Mouse (Mus musculus): ENCODE data around the gene Tmem41b. TPM values are rescaled to one million over a fixed set of nuclear protein-coding genes. Genes with fewer than 3 reads are reported as not detected.
A peak's percentile ranks its signal among the peaks of the same experiment; 100 is the strongest.
"Not testable (repeated sequence)": the region's sequence is repeated elsewhere in the genome, so short reads cannot be mapped to it uniquely, and the experiment has no call there.

Gene Tmem41b
- total RNA-seq (2012; rRNA removed) = 154 and 161 TPM in 2 replicates

DNA sequence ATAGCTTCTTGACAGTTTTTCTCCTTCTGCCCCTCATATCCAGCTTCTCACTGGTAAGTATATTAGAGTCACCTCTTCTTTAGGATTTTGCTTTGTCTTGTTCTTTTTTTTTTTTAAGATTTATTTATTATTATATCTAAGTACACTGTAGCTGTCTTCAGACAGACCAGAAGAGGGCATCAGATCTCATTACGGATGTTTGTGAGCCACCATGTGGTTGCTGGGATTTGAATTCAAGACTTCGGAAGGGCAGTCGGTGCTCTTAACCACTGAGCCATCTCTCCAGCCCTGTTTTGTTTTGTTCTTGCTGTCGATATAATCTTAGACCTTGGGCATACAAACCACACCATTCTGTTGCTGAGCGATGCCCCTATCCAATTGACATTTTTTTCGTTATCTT is at the start of gene Tmem41b:
Gene Tmem41b (minus strand): TSS at position 155 of the 400 bp plus-strand sequence.
- Histone ChIP-seq H3K4me3 (ENCODE audit: insufficient read depth in 1 of 2, low read depth in 1 of 2, low read length in 2 of 2, poor library complexity in 1 of 2, severe bottlenecking in 1 of 2) (peak within 1 kb of the TSS; percentile 81 to 87), H3K27ac (ENCODE audit: insufficient read depth, low read depth, low read length, poor library complexity, severe bottlenecking) (peak within 1 kb of the TSS; percentile 43), H3K9ac (ENCODE audit: insufficient read depth, low read depth, low read length, poor library complexity, severe bottlenecking) (peak within 1 kb of the TSS; percentile 89)
- in situ Hi-C loops (cut with MboI; ENCODE audit: low sequenced_read_pairs in 2 of 2, unreplicated experiment in 2 of 2); DNase-seq (ENCODE audit: low read depth, low spot score); H3K4me1 ChIP-seq (ENCODE audit: control insufficient read depth in 2 of 2, insufficient read depth in 2 of 2, low read length in 2 of 2, poor library complexity in 1 of 2); H3K36me3 ChIP-seq (ENCODE audit: control insufficient read depth, insufficient read depth, low read length, poor library complexity, severe bottlenecking); H3K9me3 ChIP-seq (ENCODE audit: control insufficient read depth, insufficient read depth, low read depth, low read length): not testable (repeated sequence)

DNA sequence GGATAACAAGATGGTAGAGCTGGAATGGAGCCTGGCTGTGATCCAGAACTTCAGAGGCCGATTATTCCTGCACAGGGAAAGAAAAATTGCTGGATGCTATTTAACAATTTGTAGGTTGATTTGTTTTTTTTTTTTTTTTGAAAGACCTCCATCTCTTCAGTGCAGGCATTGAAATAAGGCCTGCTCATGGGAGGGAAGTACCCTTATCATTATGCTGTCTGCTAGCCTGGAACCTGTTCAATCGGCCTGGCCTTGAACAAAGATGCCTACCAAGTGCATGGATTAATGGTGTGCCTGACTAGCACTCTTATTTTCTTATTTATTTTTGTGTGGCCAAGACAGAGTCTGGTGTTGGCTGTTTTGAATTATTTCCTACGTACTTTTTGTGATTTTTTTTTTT is 43.6 kb upstream of the Tmem41b start:
- TF ChIP-seq CHD2 (IDR thresholded peaks at IDR 0.05; ENCODE audit: low read depth, low read length) = no peak
- no peak for TF ChIP-seq ZNF384 (IDR thresholded peaks at IDR 0.05; ENCODE audit: low read depth, low read length)
- no peak for TF ChIP-seq HCFC1 (IDR thresholded peaks at IDR 0.05; ENCODE audit: borderline replicate concordance, insufficient read depth, low read length)
- TF ChIP-seq ZC3H11A (IDR thresholded peaks at IDR 0.05; ENCODE audit: borderline replicate concordance, low read depth, low read length) = no peak
- Histone ChIP-seq H3K27ac (ENCODE audit: insufficient read depth, low read depth, low read length, poor library complexity, severe bottlenecking) (no peak overlapping the region), H3K4me1 (ENCODE audit: control insufficient read depth in 2 of 2, insufficient read depth in 2 of 2, low read length in 2 of 2, poor library complexity in 1 of 2) (no peaks in the 10 kb centered on the region; a peak in 1 of 4 replicates), H3K9me3 (ENCODE audit: control insufficient read depth, insufficient read depth, low read depth, low read length) (no peaks in the 10 kb centered on the region), H3K36me3 (ENCODE audit: control insufficient read depth, insufficient read depth, low read length, poor library complexity, severe bottlenecking) (peaks cover 18% of the 10 kb centered on the region; the same call in 1 of the 2 replicates), H3K4me3 (ENCODE audit: insufficient read depth in 1 of 2, low read depth in 1 of 2, low read length in 2 of 2, poor library complexity in 1 of 2, severe bottlenecking in 1 of 2) (no peak overlapping the region), H3K9ac (ENCODE audit: insufficient read depth, low read depth, low read length, poor library complexity, severe bottlenecking) (no peak overlapping the region)
- in situ Hi-C loops (cut with MboI; ENCODE audit: low sequenced_read_pairs in 2 of 2, unreplicated experiment in 2 of 2) = no loop called here
- DNase-seq (ENCODE audit: low read depth, low spot score) = no peak

DNA sequence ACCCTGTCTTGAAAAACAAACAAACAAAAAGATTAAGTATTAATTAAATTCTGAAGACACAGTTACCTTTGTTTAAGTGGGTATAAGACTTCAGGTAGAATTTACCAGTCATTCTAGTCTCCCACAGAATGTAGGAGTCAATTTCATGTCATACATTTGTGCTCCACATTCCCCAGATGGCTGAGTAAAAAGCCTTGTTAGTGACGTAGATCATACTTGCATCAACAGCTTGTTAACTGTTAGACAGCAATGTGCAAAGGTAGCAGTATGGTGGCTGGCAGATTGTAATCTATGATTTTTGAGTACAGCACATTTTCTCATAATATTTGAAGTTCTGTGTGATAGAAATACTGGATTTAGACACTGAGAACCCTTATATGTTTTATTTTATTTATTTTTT is 42.1 kb upstream of the Tmem41b start:
- no peak for DNase-seq (ENCODE audit: low read depth, low spot score)
- no peak overlapping the region for H3K27ac ChIP-seq (ENCODE audit: insufficient read depth, low read depth, low read length, poor library complexity, severe bottlenecking)
- peaks cover 0 to 2% of the 10 kb centered on the region in 2 experiments; a peak in 2 of 4 replicates for H3K4me1 ChIP-seq (ENCODE audit: control insufficient read depth in 2 of 2, insufficient read depth in 2 of 2, low read length in 2 of 2, poor library complexity in 1 of 2)
- no peak overlapping the region for H3K9ac ChIP-seq (ENCODE audit: insufficient read depth, low read depth, low read length, poor library complexity, severe bottlenecking)
- peaks cover 18% of the 10 kb centered on the region; the same call in 1 of the 2 replicates for H3K36me3 ChIP-seq (ENCODE audit: control insufficient read depth, insufficient read depth, low read length, poor library complexity, severe bottlenecking)
- H3K4me3 ChIP-seq (ENCODE audit: insufficient read depth in 1 of 2, low read depth in 1 of 2, low read length in 2 of 2, poor library complexity in 1 of 2, severe bottlenecking in 1 of 2) = no peak overlapping the region
- TF ChIP-seq MAFK (IDR thresholded peaks at IDR 0.05; ENCODE audit: insufficient read depth, low read depth, low read length) (no peak), CHD2 (IDR thresholded peaks at IDR 0.05; ENCODE audit: low read depth, low read length) (no peak), HCFC1 (IDR thresholded peaks at IDR 0.05; ENCODE audit: borderline replicate concordance, insufficient read depth, low read length) (no peak), ZC3H11A (IDR thresholded peaks at IDR 0.05; ENCODE audit: borderline replicate concordance, low read depth, low read length) (no peak), ZNF384 (IDR thresholded peaks at IDR 0.05; ENCODE audit: low read depth, low read length) (no peak)
- in situ Hi-C loops (cut with MboI; ENCODE audit: low sequenced_read_pairs in 2 of 2, unreplicated experiment in 2 of 2) = no loop called here
- no peaks in the 10 kb centered on the region for H3K9me3 ChIP-seq (ENCODE audit: control insufficient read depth, insufficient read depth, low read depth, low read length)

DNA sequence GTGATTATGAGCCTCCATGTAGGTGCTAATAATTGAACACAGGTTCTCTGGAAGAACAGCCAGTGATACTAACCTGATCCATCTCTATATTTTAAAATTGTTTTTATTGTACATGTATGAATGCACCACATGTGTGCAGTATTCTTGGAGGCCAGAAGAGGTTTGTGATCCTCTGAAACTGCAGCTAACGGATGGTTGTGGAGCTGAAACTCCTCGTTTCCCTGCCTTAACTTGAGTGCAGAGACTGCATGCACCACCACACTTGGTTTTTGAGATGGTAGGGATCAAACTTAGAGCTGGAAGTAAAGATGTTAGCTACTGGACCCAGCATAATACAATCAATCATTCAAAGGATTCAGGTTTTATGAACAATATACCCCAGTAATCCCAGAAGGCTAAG is 39.9 kb upstream of the Tmem41b start:
- H3K9me3 ChIP-seq (ENCODE audit: control insufficient read depth, insufficient read depth, low read depth, low read length) = no peaks in the 10 kb centered on the region
- no peak for DNase-seq (ENCODE audit: low read depth, low spot score)
- H3K9ac ChIP-seq (ENCODE audit: insufficient read depth, low read depth, low read length, poor library complexity, severe bottlenecking) = no peak overlapping the region
- peaks cover 0 to 2% of the 10 kb centered on the region in 2 experiments; a peak in 2 of 4 replicates for H3K4me1 ChIP-seq (ENCODE audit: control insufficient read depth in 2 of 2, insufficient read depth in 2 of 2, low read length in 2 of 2, poor library complexity in 1 of 2)
- H3K36me3 ChIP-seq (ENCODE audit: control insufficient read depth, insufficient read depth, low read length, poor library complexity, severe bottlenecking) = peaks cover 16% of the 10 kb centered on the region; the same call in 1 of the 2 replicates
- no peak for TF ChIP-seq ZNF384 (IDR thresholded peaks at IDR 0.05; ENCODE audit: low read depth, low read length)
- TF ChIP-seq HCFC1 (IDR thresholded peaks at IDR 0.05; ENCODE audit: borderline replicate concordance, insufficient read depth, low read length) = no peak
- TF ChIP-seq CHD2 (IDR thresholded peaks at IDR 0.05; ENCODE audit: low read depth, low read length) = no peak
- no peak for TF ChIP-seq MAFK (IDR thresholded peaks at IDR 0.05; ENCODE audit: insufficient read depth, low read depth, low read length)
- TF ChIP-seq ZC3H11A (IDR thresholded peaks at IDR 0.05; ENCODE audit: borderline replicate concordance, low read depth, low read length) = no peak
- H3K4me3 ChIP-seq (ENCODE audit: insufficient read depth in 1 of 2, low read depth in 1 of 2, low read length in 2 of 2, poor library complexity in 1 of 2, severe bottlenecking in 1 of 2) = no peak overlapping the region
- H3K27ac ChIP-seq (ENCODE audit: insufficient read depth, low read depth, low read length, poor library complexity, severe bottlenecking) = no peak overlapping the region
- in situ Hi-C loops (cut with MboI; ENCODE audit: low sequenced_read_pairs in 2 of 2, unreplicated experiment in 2 of 2) = no loop called here

DNA sequence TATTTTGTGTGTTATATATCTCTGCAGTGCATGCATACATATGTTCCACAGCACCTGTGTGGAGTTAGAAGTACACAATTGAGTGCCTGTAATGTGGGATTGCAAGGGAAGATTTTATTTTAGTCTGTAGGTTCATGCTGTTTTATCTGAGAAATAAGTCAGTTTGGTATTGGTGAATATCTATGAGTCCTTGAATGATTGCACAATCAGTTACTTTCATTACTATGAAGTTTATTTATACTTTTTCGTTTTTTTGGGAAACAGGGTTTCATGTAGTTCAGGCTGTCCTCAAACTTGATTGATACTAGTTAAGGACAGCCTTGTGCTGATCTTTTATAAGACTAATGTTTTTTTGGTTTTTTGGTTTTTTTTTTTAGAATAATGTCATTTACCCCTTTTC is 36.8 kb upstream of the Tmem41b start:
- H3K9ac ChIP-seq (ENCODE audit: insufficient read depth, low read depth, low read length, poor library complexity, severe bottlenecking) = no peak overlapping the region
- H3K9me3 ChIP-seq (ENCODE audit: control insufficient read depth, insufficient read depth, low read depth, low read length) = no peaks in the 10 kb centered on the region
- DNase-seq (ENCODE audit: low read depth, low spot score) = no peak
- TF ChIP-seq ZC3H11A (IDR thresholded peaks at IDR 0.05; ENCODE audit: borderline replicate concordance, low read depth, low read length) = no peak
- peaks cover 7% of the 10 kb centered on the region; the same call in 1 of the 2 replicates for H3K36me3 ChIP-seq (ENCODE audit: control insufficient read depth, insufficient read depth, low read length, poor library complexity, severe bottlenecking)
- peaks cover 0 to 9% of the 10 kb centered on the region in 2 experiments; a peak in 2 of 4 replicates for H3K4me1 ChIP-seq (ENCODE audit: control insufficient read depth in 2 of 2, insufficient read depth in 2 of 2, low read length in 2 of 2, poor library complexity in 1 of 2)
- in situ Hi-C loops (cut with MboI; ENCODE audit: low sequenced_read_pairs in 2 of 2, unreplicated experiment in 2 of 2) = no loop called here
- H3K27ac ChIP-seq (ENCODE audit: insufficient read depth, low read depth, low read length, poor library complexity, severe bottlenecking) = no peak overlapping the region
- H3K4me3 ChIP-seq (ENCODE audit: insufficient read depth in 1 of 2, low read depth in 1 of 2, low read length in 2 of 2, poor library complexity in 1 of 2, severe bottlenecking in 1 of 2) = no peak overlapping the region
